7 mouse cellular contexts compared by ENCODE assay signal in genomic region chr5:118477131-118478119, GRCm38 (mm10).
DNase-seq lines count a peak whose midpoint lies in the region; ATAC-seq lines count a peak whose summit lies in the region.

No protein-coding gene starts in this region.

- ATAC-seq in CD4-positive, CD25-positive, alpha-beta regulatory T cell, adult 4 months, result peak; percentile 38
- peak; percentile 28 for ATAC-seq in activated CD4-positive, CD25-positive, alpha-beta regulatory T cell, adult 4 months
- no peak for ATAC-seq in hindbrain, embryonic 12.5 days (ENCODE audit: low FRiP score)
- no peak; the same call in 1 of the 2 replicates for ATAC-seq in midbrain, embryonic 13.5 days

- no peak overlapping the region for H3K27ac ChIP-seq in hindbrain, embryonic 12.5 days
- no peak overlapping the region for H3K27ac ChIP-seq in midbrain, embryonic 13.5 days

- H3K4me2 ChIP-seq in hindbrain, embryonic 12.5 days (replicated peaks), result peak overlapping the region; percentile 72
- H3K4me2 ChIP-seq in midbrain, embryonic 13.5 days (replicated peaks), result peak overlapping the region; percentile 62

- peaks cover 12% of the 10 kb centered on the region for H3K4me1 ChIP-seq in hindbrain, embryonic 12.5 days
- H3K4me1 ChIP-seq in midbrain, embryonic 13.5 days (replicated peaks), result peaks cover 23% of the 10 kb centered on the region

- WGBS in hindbrain, embryonic 12.5 days, result 64% methylated on average over 19 of the region's 19 CpGs
- 56% methylated on average over 19 of the region's 19 CpGs for WGBS in midbrain, embryonic 13.5 days

- no peak for DNase-seq in c-Kit-positive CD71-positive TER-119-positive erythroid progenitor cells, embryonic 14.5 days (ENCODE audit: low spot score)
- DNase-seq in layer of hippocampus, adult 18-20 months (ENCODE audit: low spot score in 2 of 2), result no peak
- DNase-seq in ovary, postnatal 14 days (ENCODE audit: low spot score), result no peak

- peak overlapping the region; percentile 32 for H3K4me3 ChIP-seq in hindbrain, embryonic 12.5 days
- peak overlapping the region; percentile 30 for H3K4me3 ChIP-seq in midbrain, embryonic 13.5 days (replicated peaks)

- H3K9me3 ChIP-seq in hindbrain, embryonic 12.5 days (replicated peaks), result no peaks in the 10 kb centered on the region
- no peaks in the 10 kb centered on the region for H3K9me3 ChIP-seq in midbrain, embryonic 13.5 days

- no peak overlapping the region for H3K9ac ChIP-seq in hindbrain, embryonic 12.5 days
- no peak overlapping the region for H3K9ac ChIP-seq in midbrain, embryonic 13.5 days (replicated peaks)

- H3K27me3 ChIP-seq in hindbrain, embryonic 12.5 days, result no peaks in the 10 kb centered on the region
- no peaks in the 10 kb centered on the region for H3K27me3 ChIP-seq in midbrain, embryonic 13.5 days

- H3K36me3 ChIP-seq in hindbrain, embryonic 12.5 days, result no peaks in the 10 kb centered on the region
- H3K36me3 ChIP-seq in midbrain, embryonic 13.5 days, result no peaks in the 10 kb centered on the region

Comparison
In these comparisons a context has a peak if more than half of its experiments do, and no peak if none do; other contexts are left out.
1. ATAC-seq: peak in CD4-positive, CD25-positive, alpha-beta regulatory T cell, adult 4 months (single experiment) and activated CD4-positive, CD25-positive, alpha-beta regulatory T cell, adult 4 months (single experiment); none in hindbrain, embryonic 12.5 days (single experiment) and midbrain, embryonic 13.5 days (single experiment).